Mouse (Mus musculus): ENCODE results near the gene Dnm3. TPM values are rescaled to one million over a fixed set of nuclear protein-coding genes. Genes with fewer than 3 reads are reported as not detected.

Dnm3 gene
- 10 to 100 TPM; 71.5 to 82.3 TPM for total RNA-seq (2021)
- long read RNA-seq, experiment 1, full-length matches to known transcripts = 1 of 14 reads
- long read RNA-seq, experiment 1, partial matches to known transcripts = 2 of 14 reads
- long read RNA-seq, experiment 1, other reads (novel, unspliced or antisense) = 11 of 14 reads
- long read RNA-seq, experiment 2, partial matches to known transcripts = 16 of 28 reads
- long read RNA-seq, experiment 2, other reads (novel, unspliced or antisense) = 12 of 28 reads

DNA sequence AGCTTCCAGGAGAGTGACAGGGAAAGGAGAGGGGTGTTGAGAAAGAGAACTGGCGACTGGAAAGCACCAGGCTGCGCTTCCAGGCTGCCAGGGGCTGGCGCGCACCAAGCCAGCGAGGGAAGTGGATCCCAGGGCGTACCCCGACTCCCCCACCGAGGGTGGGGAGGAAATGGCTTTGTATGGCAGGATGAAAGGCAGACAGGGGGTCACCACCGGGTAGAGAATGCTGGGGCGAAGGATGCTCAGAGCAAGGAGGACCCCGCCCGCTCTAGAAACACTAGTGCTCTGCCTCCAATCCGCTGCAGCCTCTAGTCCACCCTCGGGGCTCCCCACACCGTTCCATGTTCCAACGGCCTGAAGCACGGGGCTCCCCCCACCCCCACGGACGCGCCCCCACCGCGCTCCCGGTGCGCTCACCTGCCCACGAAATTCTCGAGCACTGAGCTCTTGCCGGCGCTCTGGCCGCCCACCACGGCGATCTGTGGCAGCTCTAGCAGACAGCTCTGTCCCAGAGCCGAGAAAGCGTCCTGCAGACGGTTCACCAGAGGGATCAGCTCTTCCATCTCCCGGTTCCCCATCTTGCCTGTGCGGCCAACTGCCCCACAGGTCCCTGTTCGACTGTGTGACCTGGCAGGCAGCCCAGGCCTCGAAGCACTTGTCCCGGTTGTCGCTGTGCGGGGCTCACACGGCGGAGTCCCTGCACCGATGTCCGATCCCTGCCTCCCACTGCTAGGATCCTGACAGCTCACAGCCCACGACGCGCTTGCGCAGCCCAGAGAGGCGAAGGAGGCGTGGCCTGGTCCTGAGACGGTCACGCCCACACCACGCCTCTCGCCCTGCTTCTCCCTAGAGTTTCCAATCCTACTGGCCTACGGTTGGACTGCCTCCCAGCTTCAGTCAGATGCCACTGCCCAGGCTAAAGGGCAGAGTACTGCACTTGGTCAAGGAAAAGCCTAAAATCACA, at the start of gene Dnm3:
Dnm3 (minus strand) TSS at position 789 of the 964 bp plus-strand sequence.
- peak; percentile 79 to 90 for DNase-seq (ENCODE audit: low spot score in 2 of 2)

DNA sequence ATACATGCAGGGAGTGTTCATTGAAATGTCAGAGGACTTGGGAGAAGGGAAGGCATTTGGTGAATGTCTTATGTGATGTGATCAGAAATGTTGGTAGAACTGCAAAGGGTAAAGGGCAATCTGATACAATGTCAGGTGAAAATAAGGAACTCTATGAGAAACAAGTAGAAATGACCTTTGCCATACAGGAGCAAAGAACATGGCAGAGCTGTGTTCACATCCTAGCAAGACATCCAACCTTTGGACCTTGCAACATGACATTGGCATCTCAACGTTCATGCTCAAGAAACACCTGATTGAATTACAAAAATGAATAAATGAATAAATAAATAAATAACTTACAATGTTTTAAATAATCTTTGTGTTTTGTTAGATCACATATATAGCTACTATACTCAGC, 37.3 kb upstream of the Dnm3 start:
- no peak for DNase-seq (ENCODE audit: low spot score in 2 of 2)

GRCm38 (mm10) chr1:162510013-162510356, 32.2 kb upstream of the Dnm3 start:
- no peak for DNase-seq (ENCODE audit: low spot score in 2 of 2)

- DNase-seq (ENCODE audit: low spot score in 2 of 2) = no peak
Measured at GRCm38 (mm10) chr1:162509329-162510012, 31.6 kb upstream of the Dnm3 start.

DNA sequence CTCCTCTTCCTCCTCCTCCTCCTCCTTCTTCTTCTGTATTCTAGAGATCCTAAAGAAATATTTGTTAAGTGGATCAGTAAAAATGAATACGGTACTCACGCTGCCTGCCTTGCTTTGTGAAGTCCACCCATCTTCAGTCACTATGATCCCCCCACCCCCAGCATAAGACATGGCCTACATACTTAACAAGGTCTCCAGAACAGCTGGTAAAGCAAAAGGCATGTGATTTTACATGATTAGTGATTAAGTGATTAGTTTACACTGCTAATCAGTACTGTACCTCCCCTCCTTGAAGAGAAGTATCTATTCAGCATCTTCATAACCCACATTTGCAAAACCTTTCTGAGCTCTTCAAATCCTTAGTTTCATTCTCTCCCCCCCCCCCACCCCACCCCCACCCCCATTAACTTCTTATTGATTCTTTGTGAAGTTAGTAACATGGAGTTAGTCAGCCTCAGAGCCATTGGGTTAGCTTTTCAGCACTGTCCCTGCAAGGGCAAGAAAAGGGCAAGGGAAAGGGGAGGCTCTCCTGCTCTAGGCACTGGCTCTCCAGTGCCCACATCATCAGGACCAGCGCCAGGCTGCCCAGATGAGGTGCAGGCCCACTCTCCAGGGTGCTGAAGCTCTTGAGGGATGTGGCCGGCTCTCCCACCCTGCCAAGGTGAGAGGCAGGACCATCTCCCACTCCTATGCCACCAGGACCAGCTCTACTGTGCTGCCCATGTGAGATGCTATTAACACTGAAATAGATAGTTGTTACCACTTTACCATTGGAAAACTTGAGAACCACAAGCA, 30.6 kb upstream of the Dnm3 start:
- DNase-seq (ENCODE audit: low spot score in 2 of 2) = no peak

GRCm38 (mm10) chr1:162506516-162506915, 28.7 kb upstream of the Dnm3 start:
- no peak for DNase-seq (ENCODE audit: low spot score in 2 of 2)

- no peak for DNase-seq (ENCODE audit: low spot score in 2 of 2)
Measured at GRCm38 (mm10) chr1:162505649-162506048, 27.8 kb upstream of the Dnm3 start.

GRCm38 (mm10) chr1:162476531-162477080, 1.2 kb downstream of the Dnm3 start:
- no peak for DNase-seq (ENCODE audit: low spot score in 2 of 2)

DNA sequence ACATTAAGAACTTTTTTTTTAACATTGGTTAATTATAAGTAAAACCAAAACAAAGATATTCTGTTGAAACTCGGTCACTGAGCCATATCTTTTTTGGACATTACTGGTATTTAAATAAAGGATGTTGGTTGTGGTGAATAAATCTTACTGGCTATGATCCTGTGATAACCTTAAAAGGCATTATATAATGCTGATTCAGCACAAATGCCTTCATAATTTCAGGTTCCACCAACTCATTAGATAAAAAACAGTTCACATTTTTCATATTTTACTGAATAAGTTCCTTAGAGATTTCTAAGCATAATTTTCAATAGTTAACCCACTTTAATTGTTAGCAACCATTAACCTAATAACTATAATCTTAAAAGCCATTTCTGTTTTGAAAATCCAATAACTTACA, 4.9 kb downstream of the Dnm3 start:
- DNase-seq (ENCODE audit: low spot score in 2 of 2) = no peak

GRCm38 (mm10) chr1:162471089-162471488, 6.7 kb downstream of the Dnm3 start:
- no peak for DNase-seq (ENCODE audit: low spot score in 2 of 2)

GRCm38 (mm10) chr1:162469752-162470280, 8.0 kb downstream of the Dnm3 start:
- no peak for DNase-seq (ENCODE audit: low spot score in 2 of 2)

- DNase-seq (ENCODE audit: low spot score in 2 of 2) = no peak
Measured at GRCm38 (mm10) chr1:162463676-162464075, 14.2 kb downstream of the Dnm3 start.

DNA sequence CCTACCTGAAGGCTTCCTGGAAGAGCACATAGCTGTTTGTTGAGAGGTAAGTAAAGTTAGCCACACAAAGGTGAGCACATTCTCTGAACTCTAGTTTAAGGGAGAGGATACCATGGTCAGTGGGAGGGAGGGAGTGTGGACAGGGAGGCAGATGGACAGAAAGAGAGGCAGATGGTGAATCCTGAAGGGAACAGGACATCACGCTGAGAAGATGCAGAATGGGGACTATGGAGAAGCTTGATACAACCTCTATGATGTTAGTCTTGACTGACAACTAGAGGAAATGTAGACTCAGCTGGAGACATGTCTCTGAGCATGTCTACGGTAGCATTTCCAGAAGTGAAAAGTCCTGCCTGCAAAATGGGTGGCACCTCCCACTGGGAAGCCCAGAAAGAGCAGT, 19.1 kb downstream of the Dnm3 start:
- no peak for DNase-seq (ENCODE audit: low spot score in 2 of 2)

GRCm38 (mm10) chr1:162456861-162457260, 21.0 kb downstream of the Dnm3 start:
- no peak for DNase-seq (ENCODE audit: low spot score in 2 of 2)

- no peak for DNase-seq (ENCODE audit: low spot score in 2 of 2)
Measured at GRCm38 (mm10) chr1:162456406-162456805, 21.4 kb downstream of the Dnm3 start.

DNA sequence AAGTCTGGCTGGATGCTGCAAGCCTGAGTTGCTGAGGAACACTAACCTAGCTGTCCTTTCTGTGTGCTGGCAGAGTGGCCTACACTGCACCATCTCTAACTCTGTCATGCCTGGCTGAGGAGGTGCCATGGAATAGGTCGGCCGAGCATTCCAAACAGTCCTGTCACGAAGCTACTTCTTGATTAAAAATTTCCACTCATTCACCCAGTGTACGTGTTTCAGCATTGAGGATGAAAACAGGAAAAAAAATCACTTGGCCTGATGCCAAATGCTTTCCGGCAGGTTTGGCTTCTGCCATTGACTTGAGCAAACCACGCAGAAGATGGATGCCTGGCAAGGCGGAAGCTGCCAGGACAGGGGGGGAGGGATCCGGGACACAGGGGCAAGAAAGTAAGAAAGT, 24.3 kb downstream of the Dnm3 start:
- no peak for DNase-seq (ENCODE audit: low spot score in 2 of 2)

- no peak for DNase-seq (ENCODE audit: low spot score in 2 of 2)
Measured at GRCm38 (mm10) chr1:162453030-162453429, 24.8 kb downstream of the Dnm3 start.

DNA sequence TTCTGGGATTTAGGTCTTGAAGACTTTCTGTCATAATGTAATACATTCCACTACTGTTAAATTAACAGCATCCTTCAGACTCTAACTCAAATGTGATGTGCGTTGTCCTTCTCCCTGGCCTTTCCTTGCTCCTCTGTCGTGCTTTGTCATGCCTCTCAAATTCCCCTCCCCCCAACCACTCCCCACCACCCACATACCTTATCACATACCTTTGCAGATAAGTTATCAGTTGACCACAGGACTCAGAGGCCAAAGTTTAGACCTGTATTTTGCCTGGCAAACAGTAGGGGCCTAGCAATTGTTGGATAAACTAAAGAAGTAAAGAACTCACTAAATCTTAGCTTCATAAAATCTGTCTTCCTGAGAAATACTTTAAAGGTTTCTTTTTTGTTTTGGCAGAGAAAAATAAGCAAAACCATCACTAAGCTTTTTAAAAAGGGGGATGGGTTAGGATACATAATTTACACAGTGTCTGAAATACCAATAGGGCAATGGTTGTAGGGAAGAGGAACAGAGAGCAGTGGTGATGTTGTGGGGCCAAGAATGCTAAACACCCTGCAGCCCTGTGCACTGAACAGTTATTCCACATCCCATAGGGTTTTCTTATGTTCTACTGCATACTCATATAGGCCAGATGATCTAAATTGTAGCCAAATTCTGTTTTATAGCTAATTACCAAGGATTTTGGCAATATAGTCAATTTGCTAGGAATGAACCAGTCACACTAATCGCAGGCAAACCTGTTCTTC, 28.5 kb downstream of the Dnm3 start:
- DNase-seq (ENCODE audit: low spot score in 2 of 2) = no peak

DNA sequence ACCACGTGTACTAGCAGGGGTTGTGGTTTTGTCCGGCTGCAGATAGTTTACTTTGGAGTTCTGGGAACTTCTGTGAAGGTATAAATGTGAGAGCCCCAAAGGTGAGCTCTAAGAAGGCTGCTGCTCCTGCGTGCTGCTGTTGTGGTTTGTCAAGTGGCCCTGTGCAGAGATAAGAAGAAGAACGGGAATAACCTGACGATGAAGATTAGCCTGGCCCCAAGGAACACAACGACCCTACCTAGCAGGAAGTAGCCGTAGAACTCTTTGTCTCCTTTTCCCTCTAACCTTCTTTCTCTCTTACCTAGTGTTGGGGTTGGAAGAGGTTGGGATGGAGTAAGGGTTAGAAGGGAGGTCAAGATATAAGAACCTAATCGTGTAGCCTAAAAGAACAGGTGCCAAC, 33.0 kb downstream of the Dnm3 start:
- no peak for DNase-seq (ENCODE audit: low spot score in 2 of 2)

DNA sequence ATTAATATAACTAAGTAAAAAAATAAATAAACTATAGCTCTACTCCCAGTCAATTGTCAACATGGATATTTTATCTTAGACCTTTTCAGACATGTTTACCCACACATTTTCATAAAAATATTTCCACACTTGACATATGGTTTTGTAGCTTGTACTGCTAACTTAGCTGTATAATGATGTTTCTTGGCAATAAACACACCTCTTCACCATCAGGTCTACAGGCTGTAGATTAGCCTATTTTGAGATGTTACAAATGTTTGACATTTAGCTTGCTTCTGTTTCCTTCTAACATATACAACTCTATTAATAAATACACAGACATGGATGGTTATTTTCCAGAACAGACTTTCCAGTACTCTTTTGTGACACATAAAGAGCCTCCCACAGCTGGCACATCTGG, 38.3 kb downstream of the Dnm3 start:
- no peak for DNase-seq (ENCODE audit: low spot score in 2 of 2)

All from layer of hippocampus, postnatal 14 days (tissue).